14 mouse cellular contexts compared by ENCODE assay signal in genomic region chr12:64832313-64833151, GRCm38 (mm10).
DNase-seq lines count a peak whose midpoint lies in the region; ATAC-seq lines count a peak whose summit lies in the region.
"Had no signal": no experiment of that assay in that cellular context is flagged by ENCODE, and none has a peak within 500 bp of the region (broad histone marks: within the 10 kb centered on the region; RNA-seq: fewer than 3 reads in every experiment).

No protein-coding gene starts in this region.

- no peaks in the 10 kb centered on the region for H3K36me3 ChIP-seq in embryonic facial prominence, embryonic 13.5 days
- no peaks in the 10 kb centered on the region for H3K36me3 ChIP-seq in hindbrain, embryonic 12.5 days
- no peaks in the 10 kb centered on the region for H3K36me3 ChIP-seq in midbrain, embryonic 15.5 days (replicated peaks)
- H3K36me3 ChIP-seq: heart, embryonic 10.5 days; liver, embryonic 12.5 days had no signal

- no peak overlapping the region for H3K4me3 ChIP-seq in embryonic facial prominence, embryonic 13.5 days
- no peak overlapping the region for H3K4me3 ChIP-seq in hindbrain, embryonic 12.5 days
- no peak overlapping the region for H3K4me3 ChIP-seq in midbrain, embryonic 15.5 days
- H3K4me3 ChIP-seq: heart, embryonic 10.5 days; left cerebral cortex, adult 2 months; liver, embryonic 12.5 days; myocyte had no signal

- peak; percentile 74; the same call in 1 of the 2 replicates for ATAC-seq in embryonic facial prominence, embryonic 13.5 days (ENCODE audit: insufficient number of reproducible peaks, insufficient read depth, low FRiP score, low TSS enrichment, low read depth)
- ATAC-seq in hindbrain, embryonic 12.5 days (ENCODE audit: low FRiP score), result peak; percentile 88
- peak; percentile 89 for ATAC-seq in midbrain, embryonic 15.5 days (replicated peaks)
- ATAC-seq: liver, embryonic 12.5 days had no signal

- H3K9ac ChIP-seq in embryonic facial prominence, embryonic 13.5 days, result no peak overlapping the region
- H3K9ac ChIP-seq in hindbrain, embryonic 12.5 days, result no peak overlapping the region
- no peak overlapping the region for H3K9ac ChIP-seq in midbrain, embryonic 15.5 days
- H3K9ac ChIP-seq: liver, embryonic 12.5 days had no signal

- no peaks in the 10 kb centered on the region for H3K27me3 ChIP-seq in embryonic facial prominence, embryonic 13.5 days
- no peaks in the 10 kb centered on the region for H3K27me3 ChIP-seq in hindbrain, embryonic 12.5 days
- H3K27me3 ChIP-seq in midbrain, embryonic 15.5 days (replicated peaks), result no peaks in the 10 kb centered on the region
- H3K27me3 ChIP-seq: liver, embryonic 12.5 days had no signal

- DNase-seq in embryo, embryonic 10.5 days (ENCODE audit: low spot score), result peak; percentile 47
- no peak for DNase-seq in gastrocnemius, adult 8-10 months (ENCODE audit: low spot score in 2 of 2)
- DNase-seq in heart, adult 8-10 months (ENCODE audit: low spot score), result no peak
- no peak for DNase-seq in frontal cortex, postnatal 14 days (ENCODE audit: low spot score in 2 of 2)
- DNase-seq: kidney, postnatal 14 days; lung, postnatal 10 days; thymus, postnatal 14 days had no signal

- 32% methylated on average over 9 of the region's 9 CpGs for WGBS in embryonic facial prominence, embryonic 13.5 days
- 53% methylated on average over 9 of the region's 9 CpGs for WGBS in hindbrain, embryonic 12.5 days
- WGBS in midbrain, embryonic 15.5 days, result 35% methylated on average over 9 of the region's 9 CpGs

- peak overlapping the region; percentile 5; the same call in 1 of the 2 replicates for H3K4me2 ChIP-seq in embryonic facial prominence, embryonic 13.5 days
- H3K4me2 ChIP-seq in hindbrain, embryonic 12.5 days (replicated peaks), result no peak overlapping the region
- H3K4me2 ChIP-seq in midbrain, embryonic 15.5 days, result no peak overlapping the region
- H3K4me2 ChIP-seq: liver, embryonic 12.5 days had no signal

- no peaks in the 10 kb centered on the region for H3K9me3 ChIP-seq in embryonic facial prominence, embryonic 13.5 days
- no peaks in the 10 kb centered on the region for H3K9me3 ChIP-seq in hindbrain, embryonic 12.5 days (replicated peaks)
- H3K9me3 ChIP-seq in midbrain, embryonic 15.5 days, result no peaks in the 10 kb centered on the region
- H3K9me3 ChIP-seq: heart, embryonic 10.5 days; liver, embryonic 12.5 days had no signal

- H3K27ac ChIP-seq in embryonic facial prominence, embryonic 13.5 days, result peak overlapping the region; percentile 22; the same call in 1 of the 2 replicates
- no peak overlapping the region for H3K27ac ChIP-seq in hindbrain, embryonic 12.5 days
- no peak overlapping the region for H3K27ac ChIP-seq in midbrain, embryonic 15.5 days
- H3K27ac ChIP-seq: heart, embryonic 10.5 days; left cerebral cortex, adult 2 months; liver, embryonic 12.5 days had no signal

- H3K4me1 ChIP-seq in embryonic facial prominence, embryonic 13.5 days, result no peaks in the 10 kb centered on the region; the same call in 1 of the 2 replicates
- no peaks in the 10 kb centered on the region for H3K4me1 ChIP-seq in hindbrain, embryonic 12.5 days
- 0 out of 2 replicates have a peak, but pooled peaks cover 3% of the 10 kb centered on the region for H3K4me1 ChIP-seq in midbrain, embryonic 15.5 days
- H3K4me1 ChIP-seq: heart, embryonic 10.5 days; liver, embryonic 12.5 days had no signal
